Mouse (Mus musculus): ENCODE results near the gene Man1a2.

The Man1a2 gene

DNA sequence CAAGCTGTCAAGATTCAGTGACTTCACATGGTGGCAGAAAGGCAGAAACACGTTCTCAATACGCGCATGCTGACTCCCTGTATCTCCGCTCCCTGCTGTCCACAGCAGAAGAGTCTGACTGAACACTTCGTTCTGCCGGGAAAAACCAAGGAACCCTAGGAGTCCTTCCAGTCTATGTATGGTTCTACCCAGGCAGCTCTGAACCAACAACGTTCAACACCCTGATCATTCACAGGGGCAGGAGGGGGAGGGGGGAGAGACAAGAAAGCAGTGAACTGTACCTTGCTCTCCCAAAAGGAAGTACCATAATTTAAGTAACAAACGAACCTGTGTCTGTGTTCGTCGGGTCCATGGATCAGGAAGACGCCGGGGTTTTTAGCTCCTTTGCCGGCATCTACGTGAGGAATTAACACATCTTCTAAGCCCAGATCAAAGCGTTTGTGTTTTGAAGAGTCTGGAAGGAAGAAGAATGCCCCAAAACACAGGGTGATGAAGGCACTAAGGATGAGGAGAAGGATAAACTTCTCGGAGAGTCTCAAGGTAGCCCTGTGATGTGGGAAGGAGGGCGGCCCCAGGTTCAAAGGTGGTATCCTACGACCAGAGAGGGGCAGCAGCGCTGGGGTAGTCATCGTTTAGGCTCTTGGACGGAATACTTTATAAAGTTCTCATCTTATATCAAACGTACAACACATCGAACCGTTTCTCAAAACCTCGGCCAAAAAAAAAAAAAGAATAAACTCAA is 898 bp downstream of the Man1a2 start:
- peak; percentile 37 to 52 for DNase-seq

DNA sequence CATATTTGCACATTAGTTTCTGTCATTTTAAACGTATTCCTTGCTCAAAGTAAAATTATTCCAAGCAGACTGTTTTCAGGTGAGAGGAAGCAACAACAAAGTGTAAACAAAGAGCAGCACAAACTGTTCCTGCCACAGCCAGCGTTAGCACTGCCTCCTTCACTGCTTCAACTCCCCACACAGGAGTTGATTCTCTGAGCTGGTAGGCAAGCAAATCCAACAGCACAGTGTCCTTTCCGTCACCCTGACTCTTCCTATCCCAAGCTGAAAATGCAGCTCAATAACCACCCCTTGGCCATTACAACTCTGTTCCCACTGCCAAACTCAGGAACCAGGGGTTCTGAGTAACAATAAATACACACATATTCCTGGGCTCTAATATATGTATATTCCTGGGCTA is 2.5 kb downstream of the Man1a2 start:
- no peak for DNase-seq

DNA sequence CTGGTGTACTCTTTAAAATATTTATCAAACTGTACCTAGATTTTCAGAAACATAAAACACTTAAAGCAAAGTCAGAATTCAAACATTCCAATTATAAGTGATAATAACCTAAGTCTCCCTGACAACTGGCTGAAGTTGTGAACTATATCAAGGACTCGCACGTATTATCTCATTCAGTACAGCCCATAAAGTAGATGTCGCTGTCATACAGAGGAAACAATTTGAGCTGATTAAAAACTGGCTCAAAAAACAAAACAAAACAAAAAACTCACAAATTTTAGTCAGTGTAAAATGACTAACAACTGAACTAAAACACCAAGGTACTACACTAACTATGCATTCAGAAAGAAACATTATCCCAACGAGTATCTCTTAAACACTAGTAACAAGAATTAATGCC is 3.0 kb downstream of the Man1a2 start:
- no peak for DNase-seq

DNA sequence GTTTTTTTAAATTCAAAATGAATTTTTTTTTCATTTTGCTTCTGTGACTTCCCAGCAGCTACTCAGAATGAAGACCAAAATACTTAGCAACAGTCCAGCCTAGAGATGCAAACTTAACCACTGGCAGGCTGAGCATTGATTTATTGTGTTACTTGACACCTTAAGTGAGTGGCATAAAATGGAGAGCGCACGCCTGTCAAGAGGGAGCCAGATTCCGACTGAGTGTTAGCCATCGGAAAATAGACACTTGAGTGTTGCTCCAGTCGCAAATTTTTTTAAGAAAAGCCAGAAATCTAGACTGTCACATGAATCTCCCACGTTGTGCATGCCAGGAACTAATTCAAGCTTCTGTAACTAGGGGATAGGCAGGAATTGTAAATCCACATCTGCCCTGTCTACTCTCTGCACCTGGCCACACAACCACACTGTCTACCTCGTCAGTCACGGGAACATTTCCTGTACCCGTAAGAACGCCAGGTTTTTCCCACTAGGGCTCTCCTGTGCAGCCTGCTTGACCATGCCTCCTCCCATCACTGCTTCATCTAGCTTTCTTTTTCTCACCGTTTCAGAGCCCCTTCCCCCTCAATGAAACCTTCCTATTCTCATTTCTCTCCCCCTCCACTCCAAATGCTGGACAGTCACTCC is 3.7 kb downstream of the Man1a2 start:
- peak in 1 of 2 experiments; percentile 14 for DNase-seq

DNA sequence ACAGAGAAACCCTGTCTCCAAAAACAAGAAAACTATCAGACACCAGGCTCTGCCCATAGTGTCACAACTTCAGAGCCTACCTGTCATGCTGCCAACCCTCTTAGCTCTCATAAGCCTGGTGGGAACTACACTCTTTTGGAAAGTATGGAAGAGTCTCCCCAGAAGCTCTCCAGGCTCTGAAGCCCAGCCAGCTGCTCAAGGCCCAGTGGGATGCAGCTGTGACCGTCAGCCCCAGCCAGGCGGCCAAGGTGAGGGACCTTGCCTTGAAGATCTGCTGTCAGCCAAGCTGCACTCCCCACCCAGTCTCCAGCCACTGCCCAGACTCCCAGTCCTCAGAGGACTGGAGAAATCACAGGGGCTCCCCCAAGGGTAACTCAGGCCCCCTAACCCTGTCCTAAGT is 5.1 kb downstream of the Man1a2 start:
- DNase-seq = no peak

DNA sequence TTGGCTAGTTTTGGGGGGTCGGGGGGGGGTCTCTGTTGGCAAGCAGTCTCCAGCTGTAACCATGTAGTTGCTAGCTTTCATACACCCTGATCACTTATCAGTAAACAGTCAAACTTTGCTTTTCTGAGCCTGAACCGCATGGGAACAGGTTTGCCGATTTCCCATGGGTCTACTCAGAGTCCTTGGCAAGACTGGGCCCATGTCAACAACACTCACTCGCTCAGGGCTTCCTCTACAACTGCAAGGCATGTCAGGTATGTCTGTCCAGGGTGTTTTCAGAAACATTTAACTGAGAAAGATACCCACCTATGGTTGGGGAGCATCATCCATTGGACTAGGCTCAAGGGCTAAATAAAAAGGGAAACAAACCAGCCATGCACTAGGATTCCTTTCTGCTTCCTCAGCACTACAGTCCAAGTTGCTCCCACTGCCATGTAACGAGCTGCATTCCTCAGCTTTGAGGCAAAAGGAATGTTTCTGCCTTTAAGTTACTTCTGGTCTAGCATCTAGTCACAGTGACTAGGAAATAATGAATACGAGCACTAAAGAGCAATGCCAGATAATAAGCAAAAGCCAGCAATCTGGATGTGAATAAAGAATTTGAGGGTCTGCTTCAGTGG is 6.2 kb downstream of the Man1a2 start:
- DNase-seq = no peak

DNA sequence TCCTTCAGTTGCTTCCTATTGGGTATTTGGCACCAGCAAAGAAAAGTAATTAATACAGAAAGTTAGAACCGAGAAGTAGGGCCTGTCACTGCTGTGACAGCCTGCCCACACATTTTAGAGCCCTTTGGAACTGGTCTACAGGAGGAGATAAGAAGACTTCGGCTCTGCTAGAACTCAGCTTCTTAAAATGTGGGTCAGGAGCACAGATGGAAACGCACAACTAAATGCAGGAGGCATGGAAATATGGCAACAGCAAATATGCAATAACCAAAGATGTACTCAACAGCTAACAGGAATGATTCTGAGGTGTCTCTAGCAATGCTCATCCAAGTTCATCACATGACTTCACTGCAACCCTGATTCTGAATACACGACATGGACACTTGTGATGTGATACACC is 10.2 kb downstream of the Man1a2 start:
- no peak for DNase-seq

DNA sequence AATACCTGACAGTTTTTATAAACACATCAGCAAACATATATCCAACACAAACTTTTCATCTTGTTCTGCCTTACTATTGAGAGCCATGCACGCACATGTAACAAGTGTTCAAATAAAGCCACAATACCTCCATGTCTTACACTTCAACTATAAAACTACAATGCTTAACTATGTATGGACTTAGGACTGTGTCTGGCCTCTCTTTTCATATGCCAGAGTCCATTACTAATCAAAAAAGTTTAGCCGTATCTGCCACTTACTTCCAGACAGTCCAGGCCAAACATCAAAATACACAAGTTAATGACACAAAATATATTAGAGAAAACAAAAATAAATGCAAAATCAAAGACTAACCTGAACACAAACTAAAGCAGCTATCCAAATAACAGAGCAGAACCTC is 14.9 kb downstream of the Man1a2 start:
- no peak for DNase-seq

DNA sequence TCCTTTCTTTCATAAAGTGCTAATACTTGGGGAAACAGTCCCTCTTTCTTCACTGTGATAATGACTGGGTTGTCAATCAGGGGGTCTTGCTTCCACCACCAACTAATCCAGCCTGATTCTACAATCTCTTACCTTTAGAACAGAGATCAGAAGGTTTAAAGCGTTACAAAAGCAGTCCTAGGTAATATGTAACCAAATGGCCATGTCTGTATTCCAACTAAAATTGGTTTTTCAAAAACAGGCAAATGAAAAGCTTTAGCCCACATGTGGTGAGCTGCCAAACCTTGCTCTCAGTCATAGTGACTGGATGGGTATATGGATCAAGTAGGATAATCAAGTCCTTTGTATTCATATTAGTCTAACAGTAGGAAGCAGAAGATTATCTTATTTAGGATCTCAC is 32.0 kb downstream of the Man1a2 start:
- peak in 1 of 2 experiments; percentile 28 for DNase-seq

DNA sequence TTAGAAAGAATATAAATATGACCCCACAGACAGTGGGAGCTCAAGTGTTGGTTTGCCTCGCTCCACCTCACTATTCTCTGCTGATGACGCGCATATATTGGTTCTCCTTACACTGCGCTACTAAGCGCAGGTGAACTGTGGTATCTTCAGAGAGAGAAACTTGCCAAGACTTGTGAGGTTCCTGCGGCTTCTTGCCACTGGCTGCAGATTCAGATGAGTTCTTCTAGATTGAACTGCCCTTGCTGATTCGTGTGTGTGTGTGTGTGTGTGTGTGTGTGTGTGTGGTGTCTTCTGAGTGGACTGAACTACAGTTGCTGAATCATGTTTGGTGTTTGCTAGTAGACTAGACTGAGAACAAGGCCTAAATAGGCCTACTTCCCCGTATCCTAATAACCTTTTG is 43.7 kb downstream of the Man1a2 start:
- DNase-seq = peak in 1 of 2 experiments; percentile 9

DNA sequence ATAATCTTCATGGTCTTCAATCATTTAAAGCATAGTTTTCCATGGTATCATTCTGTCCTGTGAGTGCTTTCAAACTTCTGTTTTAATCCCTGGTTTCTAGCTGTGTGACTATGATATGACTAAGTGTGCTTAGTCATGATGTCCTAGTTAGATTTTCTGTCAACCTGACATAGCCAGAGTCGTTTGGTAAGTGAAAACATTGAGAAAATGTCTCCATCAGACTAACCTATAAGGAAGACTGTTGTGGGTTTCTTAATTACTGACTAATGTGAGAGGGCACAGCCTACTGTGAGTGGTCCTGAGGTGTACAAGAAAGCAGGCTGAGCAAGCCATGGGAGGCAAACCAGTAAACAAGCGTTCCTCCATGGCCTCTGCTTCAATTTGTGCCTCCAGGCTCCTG is 49.0 kb downstream of the Man1a2 start:
- no peak for DNase-seq

DNA sequence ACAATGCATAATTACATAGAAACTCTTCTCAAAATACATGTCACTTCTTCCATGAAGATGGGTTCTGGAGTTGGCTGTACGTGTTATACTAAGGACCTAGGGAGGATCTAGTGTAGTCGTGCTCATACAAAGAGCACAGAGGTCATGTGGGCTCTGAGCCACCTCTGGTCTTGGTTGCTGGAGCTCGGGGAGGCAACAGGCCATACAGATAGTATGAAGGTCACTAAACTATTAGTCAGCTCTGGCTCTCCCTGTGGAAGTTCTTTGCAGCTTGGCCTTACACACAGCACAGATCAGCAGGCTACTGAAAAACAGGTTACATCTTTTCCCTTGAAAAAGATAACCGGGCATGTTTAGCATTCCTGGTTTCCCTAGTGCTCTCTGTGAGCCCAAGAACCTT is 50.5 kb downstream of the Man1a2 start:
- no peak for DNase-seq

DNA sequence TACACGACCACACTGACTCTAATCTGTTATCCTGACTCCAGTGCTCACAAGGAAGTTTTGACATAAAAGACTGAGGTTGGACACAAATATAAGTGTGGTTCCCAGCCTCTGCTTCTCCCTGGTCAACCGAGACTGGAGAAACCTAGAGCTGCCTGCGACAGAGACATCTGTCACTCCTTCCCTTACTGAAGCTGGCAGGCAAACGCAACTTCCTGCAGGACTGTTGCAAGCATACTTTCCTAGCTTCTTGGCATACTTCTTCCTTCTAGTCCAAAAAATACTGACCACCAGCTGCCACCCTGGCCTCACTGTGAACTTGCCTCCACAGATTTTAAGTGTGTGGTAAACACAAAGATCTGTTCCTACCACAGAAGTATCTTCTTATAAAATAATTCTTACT is 66.8 kb downstream of the Man1a2 start:
- DNase-seq = no peak

DNA sequence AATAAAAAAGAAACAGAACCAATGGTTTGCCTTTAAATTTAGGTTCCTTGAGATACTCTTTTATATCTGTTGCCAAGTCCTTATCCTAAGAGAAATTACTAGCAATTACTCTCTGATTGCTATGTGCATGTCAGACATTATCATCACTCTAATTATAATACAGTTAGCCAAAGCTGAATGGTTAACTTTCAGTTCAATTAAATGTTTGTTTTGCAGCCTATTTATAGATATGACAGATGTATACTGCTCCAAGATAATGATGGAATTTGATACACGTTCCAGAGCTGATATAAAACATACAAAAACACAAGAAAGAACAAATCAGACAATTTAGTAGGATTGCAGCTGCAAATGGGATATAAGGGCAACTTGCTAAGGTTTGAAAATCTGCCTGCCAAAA is 74.4 kb downstream of the Man1a2 start:
- DNase-seq = no peak

DNA sequence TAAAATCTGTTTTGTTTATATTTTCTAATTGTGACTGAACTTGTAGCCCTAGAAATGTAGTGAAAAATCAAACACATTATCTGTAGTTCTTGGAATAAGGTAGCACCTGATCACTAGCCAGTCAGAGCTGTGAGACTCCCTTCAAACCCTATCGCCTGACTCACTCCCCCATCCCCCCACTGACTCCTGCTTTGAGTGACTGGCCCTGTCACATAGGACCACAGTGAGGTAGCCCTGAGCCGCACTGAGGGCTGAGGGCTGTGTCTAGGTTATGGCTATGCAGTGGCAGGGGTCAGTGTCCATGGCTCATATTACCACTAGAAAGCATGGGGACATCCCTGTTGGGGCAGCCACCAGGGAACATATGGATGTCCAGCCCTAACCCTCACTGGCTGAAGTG is 80.8 kb downstream of the Man1a2 start:
- DNase-seq = peak in 1 of 2 experiments; percentile 3

DNA sequence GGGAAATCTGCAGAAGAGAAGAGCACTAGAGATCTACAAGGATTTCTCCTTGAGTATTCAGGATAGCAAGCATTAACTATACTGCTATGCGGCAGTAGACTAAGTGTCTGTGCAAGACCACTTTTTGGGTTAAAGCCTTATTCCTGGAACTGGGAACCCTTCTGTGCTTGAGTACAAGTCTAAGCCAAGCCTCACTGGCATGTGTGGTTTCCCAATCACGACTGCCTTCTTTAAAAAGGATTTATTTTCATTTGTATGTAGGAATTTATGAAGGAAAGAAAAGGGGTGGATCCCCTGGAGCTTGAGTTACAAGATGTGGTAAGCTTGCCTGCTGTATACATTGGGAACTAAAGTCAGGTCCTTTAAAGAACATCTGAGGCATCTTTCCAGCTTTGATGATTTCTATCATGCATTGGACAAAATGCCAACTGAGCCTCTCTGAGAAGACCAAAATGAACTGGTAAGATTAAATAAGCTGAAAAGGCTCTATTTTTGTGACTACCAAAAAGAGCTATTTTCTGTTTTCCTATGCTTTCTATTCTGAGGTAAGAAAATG is 86.0 kb downstream of the Man1a2 start:
- no peak for DNase-seq

DNA sequence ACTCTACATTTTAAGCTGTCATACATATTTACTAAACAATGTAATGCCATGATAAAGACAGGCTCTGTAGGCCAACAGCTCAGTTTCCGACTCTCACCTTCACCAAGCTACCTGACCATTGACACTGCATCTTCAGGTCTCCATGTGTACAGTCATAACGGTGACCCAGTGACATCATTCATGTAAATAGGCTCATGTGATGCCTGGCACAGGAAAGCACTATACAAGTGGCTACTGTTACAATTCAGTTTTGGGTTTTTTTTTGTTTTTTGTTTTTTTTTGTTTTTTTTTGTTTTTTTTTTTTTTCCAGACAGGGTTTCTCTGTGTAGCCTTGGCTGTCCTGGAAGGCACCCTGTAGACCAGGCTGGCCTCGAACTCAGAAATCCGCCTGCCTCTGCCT is 94.2 kb downstream of the Man1a2 start:
- no peak for DNase-seq

DNA sequence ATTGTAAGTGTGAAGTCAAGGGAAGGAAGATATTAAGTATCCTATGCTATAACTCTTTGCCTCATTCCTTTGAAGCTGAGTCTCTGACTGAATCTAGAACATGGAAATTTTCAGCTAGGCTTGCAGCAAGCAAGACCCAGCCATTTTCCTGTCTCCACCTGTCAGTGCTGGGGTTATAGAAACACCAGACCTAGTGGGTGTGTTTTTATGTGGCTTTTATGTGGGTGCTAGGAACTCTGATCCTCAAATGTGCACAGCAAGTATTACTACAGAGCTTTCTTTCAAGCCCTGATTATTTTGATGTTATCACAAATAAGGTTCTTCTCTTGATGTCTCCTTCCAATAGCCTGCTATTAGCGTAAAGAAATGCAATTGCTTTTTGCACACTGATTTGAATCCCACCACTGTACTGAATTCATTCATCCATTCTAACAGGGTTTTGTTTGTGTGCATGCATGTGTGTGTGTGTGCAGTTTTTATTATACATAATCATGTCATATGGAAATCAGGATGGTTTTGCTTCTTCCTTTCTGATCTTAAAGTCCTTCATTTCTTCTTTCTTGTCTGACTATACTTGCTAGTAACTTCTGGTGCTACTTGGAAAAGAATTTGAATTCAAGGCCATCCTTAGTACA is 102.5 kb downstream of the Man1a2 start:
- DNase-seq = no peak

DNA sequence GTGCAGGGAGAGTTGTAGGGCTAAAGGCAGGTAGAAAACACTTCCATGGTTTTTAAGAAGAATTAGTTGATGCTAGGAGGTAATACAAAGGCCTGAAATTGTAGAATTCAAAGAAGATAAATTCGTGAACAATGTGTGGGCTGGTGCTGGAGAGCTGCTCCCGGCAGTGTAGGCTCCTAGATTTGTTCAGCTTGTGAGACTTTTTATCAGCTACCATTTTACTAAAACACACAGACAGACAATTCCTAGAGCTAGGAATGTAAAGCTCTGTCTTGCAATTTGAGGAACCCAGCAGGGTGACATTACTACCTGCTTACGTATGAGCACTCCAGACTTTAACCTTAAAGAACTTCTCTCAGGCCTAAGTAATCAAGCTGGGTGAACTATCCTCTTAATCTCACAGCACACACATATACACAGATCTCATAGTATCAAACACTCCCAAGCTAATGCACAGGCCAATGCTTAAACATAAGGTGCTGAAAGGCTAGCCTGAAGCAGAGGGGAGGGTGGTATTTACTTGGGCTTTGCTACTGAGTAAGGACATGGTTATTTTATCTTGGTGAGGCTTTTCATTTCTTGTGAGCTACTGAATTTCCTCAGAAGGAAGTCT is 112.6 kb downstream of the Man1a2 start:
- no peak for DNase-seq

DNA sequence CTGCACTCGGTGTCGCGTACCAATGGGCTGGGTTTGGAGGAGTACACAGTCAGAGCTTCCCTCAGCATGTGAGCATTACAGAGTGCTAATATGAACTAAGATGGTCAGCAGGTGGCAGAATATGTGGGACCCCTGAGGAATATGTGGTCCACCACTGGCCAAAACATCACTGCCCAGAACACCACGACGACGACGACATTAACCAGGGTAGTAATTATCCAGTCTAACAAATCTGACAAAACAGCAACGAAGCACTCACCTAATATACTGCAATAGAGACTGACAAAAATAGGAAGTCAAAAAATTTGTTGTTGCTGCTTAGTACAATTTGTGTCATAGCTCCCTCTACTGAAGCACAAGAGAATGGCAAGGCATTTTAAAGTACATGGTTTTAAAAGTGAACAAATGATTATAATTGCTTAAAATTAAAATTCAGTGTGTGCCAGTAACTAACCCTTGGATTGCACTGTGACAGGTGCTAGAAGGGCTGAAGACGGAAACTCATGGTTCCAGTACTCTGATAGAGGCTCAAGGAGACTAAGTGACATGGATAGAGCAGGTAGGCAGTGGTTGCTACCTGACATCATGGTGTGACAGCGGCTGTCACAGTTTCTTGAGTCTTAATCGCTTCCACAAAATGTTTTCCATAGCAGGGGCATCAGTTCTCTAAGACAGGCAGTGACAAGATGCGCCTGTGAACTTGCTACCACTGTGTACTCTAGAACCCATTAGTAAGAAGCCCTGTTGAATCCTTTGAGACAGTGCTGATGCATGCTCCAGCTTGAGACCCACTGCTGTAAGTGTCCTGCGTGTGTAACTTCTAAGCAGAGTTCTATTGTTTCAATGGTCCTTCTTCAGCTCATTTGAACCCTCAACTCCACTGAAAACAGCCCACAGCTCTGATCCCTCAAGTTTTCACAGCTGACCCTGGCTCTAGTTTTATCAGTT is 116.6 kb downstream of the Man1a2 start:
- peak in 1 of 2 experiments; percentile 5 for DNase-seq

DNA sequence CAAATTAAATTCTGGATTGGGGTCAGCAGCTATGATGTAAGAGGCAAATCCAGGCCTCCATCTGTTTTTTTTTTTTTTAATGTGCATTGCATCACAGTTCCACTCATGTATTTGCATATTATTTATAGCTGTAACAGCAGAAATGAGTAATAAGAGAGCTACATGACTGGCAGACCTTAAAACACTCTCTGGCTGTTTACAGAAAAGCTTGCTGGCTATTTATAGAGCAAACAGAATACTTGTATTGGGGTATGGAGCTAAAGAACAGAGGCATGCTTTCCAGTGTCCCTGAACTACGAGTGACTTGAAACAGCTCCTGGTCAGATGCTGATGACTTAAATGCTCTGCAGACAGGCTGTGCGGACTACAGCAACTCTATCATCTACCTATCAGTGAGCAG is 121.7 kb downstream of the Man1a2 start:
- DNase-seq = no peak

DNA sequence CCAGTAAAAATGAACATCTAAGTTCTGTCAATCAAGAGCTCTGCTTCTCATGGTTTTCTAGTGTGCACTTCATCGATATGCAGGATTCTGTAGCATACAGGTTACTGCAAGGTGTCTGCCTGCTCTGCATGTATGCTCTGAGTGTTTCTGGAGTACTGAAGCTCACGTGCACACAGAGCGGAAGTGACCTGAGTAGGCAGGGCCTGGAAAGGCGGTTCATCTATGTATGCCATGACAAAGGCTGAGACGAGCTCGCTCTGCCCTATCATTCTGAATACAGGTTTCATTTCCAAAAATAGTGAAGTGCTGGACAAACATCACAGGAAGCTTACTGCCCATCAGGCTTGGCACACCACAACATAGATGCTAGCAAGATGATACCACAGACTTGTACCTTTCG is 122.8 kb downstream of the Man1a2 start:
- no peak for DNase-seq
